Mouse (Mus musculus): ENCODE results near the gene Selenom. TPM values are rescaled to one million over a fixed set of nuclear protein-coding genes. Genes with fewer than 3 reads are reported as not detected.

Gene Selenom
- polyA plus RNA-seq, 1 experiment from 2014 or later: 75.6 TPM

GRCm38 (mm10) chr11:3496756-3497155 is 17.7 kb upstream of the Selenom start:
- H3K4me2 ChIP-seq: no peak overlapping the region
- no peaks in the 10 kb centered on the region for H3K4me1 ChIP-seq
- no peak overlapping the region for H3K27ac ChIP-seq
- no peaks in the 10 kb centered on the region for H3K36me3 ChIP-seq (replicated peaks)
- no peak overlapping the region for H3K9ac ChIP-seq
- ATAC-seq (replicated peaks): no peak
- H3K9me3 ChIP-seq: no peaks in the 10 kb centered on the region
- no peaks in the 10 kb centered on the region for H3K27me3 ChIP-seq (replicated peaks)
- WGBS: 63% methylated on average over 5 of the region's 5 CpGs
- H3K4me3 ChIP-seq: no peak overlapping the region

GRCm38 (mm10) chr11:3497296-3497695 is 17.2 kb upstream of the Selenom start:
- H3K4me2 ChIP-seq: no peak overlapping the region
- no peaks in the 10 kb centered on the region for H3K27me3 ChIP-seq (replicated peaks)
- WGBS: 100% methylated on average over 1 of the region's 1 CpGs
- ATAC-seq (replicated peaks): no peak
- no peaks in the 10 kb centered on the region for H3K4me1 ChIP-seq
- H3K27ac ChIP-seq: no peak overlapping the region
- no peaks in the 10 kb centered on the region for H3K36me3 ChIP-seq (replicated peaks)
- no peak overlapping the region for H3K9ac ChIP-seq
- no peak overlapping the region for H3K4me3 ChIP-seq
- H3K9me3 ChIP-seq: no peaks in the 10 kb centered on the region

- Histone ChIP-seq H3K9ac (no peak overlapping the region), H3K4me3 (no peak overlapping the region), H3K27me3 (replicated peaks) (no peaks in the 10 kb centered on the region), H3K4me1 (peaks cover 6% of the 10 kb centered on the region; the same call in 1 of the 2 replicates), H3K9me3 (no peaks in the 10 kb centered on the region), H3K36me3 (replicated peaks) (no peaks in the 10 kb centered on the region), H3K4me2 (no peak overlapping the region), H3K27ac (no peak overlapping the region)
- ATAC-seq (replicated peaks): no peak
- 81% methylated on average over 17 of the region's 17 CpGs for WGBS
Observed at GRCm38 (mm10) chr11:3502057-3502456, 12.4 kb upstream of the Selenom start.

- no peak overlapping the region for H3K9ac ChIP-seq
- H3K36me3 ChIP-seq (replicated peaks): no peaks in the 10 kb centered on the region
- H3K27me3 ChIP-seq (replicated peaks): no peaks in the 10 kb centered on the region
- no peak for ATAC-seq (replicated peaks)
- no peak overlapping the region for H3K4me3 ChIP-seq
- 80% methylated on average over 18 of the region's 18 CpGs for WGBS
- H3K4me2 ChIP-seq: no peak overlapping the region
- no peaks in the 10 kb centered on the region for H3K9me3 ChIP-seq
- H3K27ac ChIP-seq: no peak overlapping the region
- peaks cover 6% of the 10 kb centered on the region; the same call in 1 of the 2 replicates for H3K4me1 ChIP-seq
Observed at GRCm38 (mm10) chr11:3502459-3503072, 11.9 kb upstream of the Selenom start.

- Histone ChIP-seq H3K27me3 (replicated peaks) (no peaks in the 10 kb centered on the region), H3K4me2 (peak overlapping the region; percentile 44), H3K36me3 (replicated peaks) (no peaks in the 10 kb centered on the region), H3K4me3 (peak overlapping the region; percentile 36), H3K4me1 (peaks cover 6% of the 10 kb centered on the region; the same call in 1 of the 2 replicates), H3K9me3 (no peaks in the 10 kb centered on the region), H3K27ac (no peak overlapping the region), H3K9ac (peak overlapping the region; percentile 34)
- no peak; the same call in 1 of the 2 replicates for ATAC-seq (replicated peaks)
- WGBS: 71% methylated on average over 11 of the region's 11 CpGs
Observed at GRCm38 (mm10) chr11:3503755-3504693, 10.5 kb upstream of the Selenom start.

GRCm38 (mm10) chr11:3508226-3508625 is 6.3 kb upstream of the Selenom start:
- Histone ChIP-seq H3K4me2 (no peak overlapping the region), H3K4me1 (peaks cover 6% of the 10 kb centered on the region; the same call in 1 of the 2 replicates), H3K36me3 (replicated peaks) (no peaks in the 10 kb centered on the region), H3K27me3 (replicated peaks) (no peaks in the 10 kb centered on the region), H3K27ac (no peak overlapping the region), H3K9me3 (no peaks in the 10 kb centered on the region), H3K9ac (no peak overlapping the region), H3K4me3 (no peak overlapping the region)
- WGBS: 57% methylated on average over 7 of the region's 7 CpGs
- no peak for ATAC-seq (replicated peaks)

- Histone ChIP-seq H3K4me2 (no peak overlapping the region), H3K9me3 (no peaks in the 10 kb centered on the region), H3K27me3 (replicated peaks) (no peaks in the 10 kb centered on the region), H3K9ac (no peak overlapping the region), H3K4me1 (peaks cover 7% of the 10 kb centered on the region), H3K4me3 (no peak overlapping the region), H3K36me3 (replicated peaks) (no peaks in the 10 kb centered on the region), H3K27ac (no peak overlapping the region)
- 76% methylated on average over 8 of the region's 8 CpGs for WGBS
- ATAC-seq (replicated peaks): no peak
Observed at GRCm38 (mm10) chr11:3509181-3510085, 5.1 kb upstream of the Selenom start.

- no peak overlapping the region for H3K9ac ChIP-seq
- peaks cover 2% of the 10 kb centered on the region; the same call in 1 of the 2 replicates for H3K27me3 ChIP-seq (replicated peaks)
- peaks cover 14% of the 10 kb centered on the region for H3K4me1 ChIP-seq
- H3K4me3 ChIP-seq: no peak overlapping the region
- no peak overlapping the region for H3K27ac ChIP-seq
- H3K9me3 ChIP-seq: no peaks in the 10 kb centered on the region
- ATAC-seq (replicated peaks): no peak
- WGBS: 86% methylated on average over 2 of the region's 2 CpGs
- H3K36me3 ChIP-seq (replicated peaks): no peaks in the 10 kb centered on the region
- H3K4me2 ChIP-seq: no peak overlapping the region
Observed at GRCm38 (mm10) chr11:3510321-3510720, 4.2 kb upstream of the Selenom start.

GRCm38 (mm10) chr11:3513291-3513690 is 1.2 kb upstream of the Selenom start:
- no peak overlapping the region for H3K9ac ChIP-seq
- no peak overlapping the region for H3K4me3 ChIP-seq
- H3K27ac ChIP-seq: no peak overlapping the region
- H3K27me3 ChIP-seq (replicated peaks): peaks cover 21% of the 10 kb centered on the region
- ATAC-seq (replicated peaks): no peak
- H3K4me2 ChIP-seq: no peak overlapping the region
- peaks cover 37% of the 10 kb centered on the region for H3K4me1 ChIP-seq
- H3K36me3 ChIP-seq (replicated peaks): no peaks in the 10 kb centered on the region
- H3K9me3 ChIP-seq: no peaks in the 10 kb centered on the region
- 90% methylated on average over 6 of the region's 6 CpGs for WGBS

GRCm38 (mm10) chr11:3515216-3515615 is 732 bp downstream of the Selenom start:
- WGBS: 10% methylated on average over 4 of the region's 4 CpGs
- ATAC-seq (replicated peaks): peak; percentile 26; the same call in 1 of the 2 replicates
- H3K27ac ChIP-seq: no peak overlapping the region

GRCm38 (mm10) chr11:3515637-3516036 is 1.2 kb downstream of the Selenom start:
- Histone ChIP-seq H3K27ac (no peak overlapping the region), H3K4me3 (peak overlapping the region; percentile 53), H3K27me3 (replicated peaks) (peaks cover 21% of the 10 kb centered on the region), H3K4me2 (peak overlapping the region; percentile 89), H3K36me3 (replicated peaks) (no peaks in the 10 kb centered on the region), H3K9ac (no peak overlapping the region), H3K4me1 (peaks cover 37% of the 10 kb centered on the region), H3K9me3 (no peaks in the 10 kb centered on the region)
- no peak for ATAC-seq (replicated peaks)
- 76% methylated on average over 4 of the region's 4 CpGs for WGBS

More at GRCm38 (mm10) chr11:3515216-3515615, 732 bp downstream of the Selenom start:
- Histone ChIP-seq H3K4me3 (peak overlapping the region; percentile 53), H3K4me2 (peak overlapping the region; percentile 89), H3K36me3 (replicated peaks) (no peaks in the 10 kb centered on the region), H3K27me3 (replicated peaks) (peaks cover 21% of the 10 kb centered on the region), H3K4me1 (peaks cover 37% of the 10 kb centered on the region), H3K9me3 (no peaks in the 10 kb centered on the region), H3K9ac (peak overlapping the region; percentile 63; the same call in 1 of the 2 replicates)

Measured in midbrain, embryonic 15.5 days (tissue).